Mouse (Mus musculus) stomach, embryonic 16.5 days (tissue): ENCODE measurements around the gene Msrb2. TPM values are rescaled to one million over a fixed set of nuclear protein-coding genes. Genes with fewer than 3 reads are reported as not detected.

ENCODE experiments used
- ATAC-seq: fragments of 200-750 bp; cut with Nextera tagmentation; 2 replicates; pipeline ENCODE4 v1.8.0; 2017; ENCODE audit warnings: moderate number of reproducible peaks, moderate TSS enrichment; ENCODE audit not compliant: insufficient read depth, low FRiP score
- H3K27ac ChIP-seq: fragments of 300-500 bp; sonication (generic); 2 replicates; pipeline ENCODE4 v1.5.1; 2014; ENCODE audit warnings: low read length
- H3K27me3 ChIP-seq: fragments of 300-500 bp; sonication (generic); 2 replicates; pipeline ENCODE4 v1.6.1; 2014; ENCODE audit warnings: low read length, control low read depth, mixed read lengths; ENCODE audit not compliant: control insufficient read depth, insufficient read depth
- H3K36me3 ChIP-seq: fragments of 300-500 bp; sonication (generic); 2 replicates; pipeline ENCODE4 v1.6.1; 2014; ENCODE audit warnings: low read length; ENCODE audit not compliant: control insufficient read depth, insufficient read depth
- H3K4me1 ChIP-seq: fragments of 300-500 bp; sonication (generic); 2 replicates; pipeline ENCODE4 v1.6.1; 2014; ENCODE audit warnings: low read length, control low read depth, mixed read lengths; ENCODE audit not compliant: control insufficient read depth, insufficient read depth
- H3K4me2 ChIP-seq: fragments of 300-500 bp; sonication (generic); 2 replicates; pipeline ENCODE4 v1.6.1; 2014; ENCODE audit warnings: low read depth, low read length, mixed read lengths
- H3K4me3 ChIP-seq: fragments of 300-500 bp; sonication (generic); replicated peaks from 2 replicates; pipeline ENCODE4 v1.5.1; 2014; ENCODE audit warnings: mild to moderate bottlenecking, low read length
- H3K9ac ChIP-seq: fragments of 300-500 bp; sonication (generic); 2 replicates; pipeline ENCODE4 v1.6.1; 2014; ENCODE audit warnings: low read length
- H3K9me3 ChIP-seq: fragments of 300-500 bp; sonication (generic); replicated peaks from 2 replicates; pipeline ENCODE4 v1.6.1; 2016; ENCODE audit warnings: low read length, control low read depth; ENCODE audit not compliant: control insufficient read depth
- WGBS: fragments of 180-500 bp; shearing (Covaris S2); extraction: QIAGEN DNeasy Blood & Tissue Kit; methylation state at CpG from one replicate; pipeline ENCODE4 v1.1.7; 2014; 5-methylcytosine and 5-hydroxymethylcytosine counted together
- polyA plus RNA-seq: library from polyadenylated mRNA; unstranded; fragments of >200 nt; fragmentation: Nextera tagmentation; extraction: Ambion mirVana; gene quantifications from 2 replicates; pipeline ENCODE4 v1.2.1, GENCODE M21; 2015

Gene Msrb2
- polyA plus RNA-seq, 1 experiment from 2014 or later: 24.4 TPM

DNA sequence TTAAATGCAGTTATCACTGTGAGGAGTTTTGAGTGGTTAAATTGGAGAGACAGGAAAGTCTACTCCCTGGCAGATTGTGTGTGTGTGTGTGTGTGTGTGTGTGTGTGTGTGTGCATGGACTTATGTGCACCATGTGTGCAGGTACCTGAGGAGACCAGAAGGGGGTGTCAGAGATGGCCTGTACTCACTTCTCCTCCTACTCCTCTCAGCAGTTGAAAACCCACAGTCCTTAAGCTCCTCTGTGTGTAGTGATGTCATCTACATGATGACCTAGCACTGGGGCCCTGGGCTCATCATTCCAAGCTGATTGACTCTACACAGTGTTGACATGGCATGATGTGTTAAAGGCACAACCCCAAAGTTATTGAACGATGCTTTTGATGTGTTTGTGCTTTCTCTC is 11.0 kb downstream of the Msrb2 start:
- Histone ChIP-seq H3K9ac (no peak overlapping the region), H3K36me3 (no peaks in the 10 kb centered on the region), H3K9me3 (no peaks in the 10 kb centered on the region), H3K27me3 (no peaks in the 10 kb centered on the region), H3K27ac (no peak overlapping the region), H3K4me3 (no peak overlapping the region), H3K4me1 (no peaks in the 10 kb centered on the region), H3K4me2 (no peak overlapping the region)
- 69% methylated on average over 1 of the region's 1 CpGs for WGBS
- ATAC-seq: no peak

DNA sequence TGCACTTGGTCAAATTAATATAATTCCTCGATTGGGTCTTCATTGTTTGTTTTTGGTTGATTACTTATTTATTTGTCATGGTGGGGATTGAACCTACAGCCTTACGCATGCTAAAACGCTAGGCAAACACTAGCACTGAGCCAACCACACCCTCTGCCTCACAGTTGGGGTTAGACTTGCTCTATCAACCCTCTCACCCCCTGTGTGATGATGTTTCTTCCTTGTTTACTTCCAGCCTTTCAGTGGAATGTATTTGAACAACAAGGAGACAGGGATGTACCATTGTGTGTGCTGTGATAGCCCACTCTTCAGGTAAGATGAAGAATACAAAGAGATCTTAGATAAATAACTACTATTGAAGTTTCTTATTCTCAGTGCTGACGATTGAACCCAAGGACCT is 11.8 kb downstream of the Msrb2 start:
- no peak overlapping the region for H3K4me2 ChIP-seq
- no peaks in the 10 kb centered on the region for H3K36me3 ChIP-seq
- H3K4me3 ChIP-seq: no peak overlapping the region
- H3K9ac ChIP-seq: no peak overlapping the region
- no peak for ATAC-seq
- H3K4me1 ChIP-seq: no peaks in the 10 kb centered on the region
- 60% methylated on average over 4 of the region's 4 CpGs for WGBS
- H3K27me3 ChIP-seq: no peaks in the 10 kb centered on the region
- H3K9me3 ChIP-seq: no peaks in the 10 kb centered on the region
- H3K27ac ChIP-seq: no peak overlapping the region

- H3K27me3 ChIP-seq: no peaks in the 10 kb centered on the region
- no peaks in the 10 kb centered on the region for H3K36me3 ChIP-seq
- no peak overlapping the region for H3K4me2 ChIP-seq
- no peak for ATAC-seq
- H3K27ac ChIP-seq: no peak overlapping the region
- H3K4me1 ChIP-seq: no peaks in the 10 kb centered on the region
- H3K9me3 ChIP-seq: no peaks in the 10 kb centered on the region
- WGBS: 93% methylated on average over 5 of the region's 5 CpGs
- H3K9ac ChIP-seq: no peak overlapping the region
- H3K4me3 ChIP-seq: no peak overlapping the region
Observed at GRCm38 (mm10) chr2:19385772-19386171, 14.5 kb downstream of the Msrb2 start.

GRCm38 (mm10) chr2:19388329-19389103 is 17.3 kb downstream of the Msrb2 start:
- no peak overlapping the region for H3K4me2 ChIP-seq
- ATAC-seq: no peak
- 81% methylated on average over 12 of the region's 12 CpGs for WGBS
- H3K9me3 ChIP-seq: no peaks in the 10 kb centered on the region
- H3K36me3 ChIP-seq: no peaks in the 10 kb centered on the region
- H3K27ac ChIP-seq: no peak overlapping the region
- no peak overlapping the region for H3K9ac ChIP-seq
- H3K4me3 ChIP-seq: no peak overlapping the region
- H3K27me3 ChIP-seq: no peaks in the 10 kb centered on the region
- H3K4me1 ChIP-seq: no peaks in the 10 kb centered on the region

- H3K27ac ChIP-seq: no peak overlapping the region
- H3K9me3 ChIP-seq: no peaks in the 10 kb centered on the region
- ATAC-seq: no peak
- H3K27me3 ChIP-seq: no peaks in the 10 kb centered on the region
- H3K36me3 ChIP-seq: 0 out of 2 replicates have a peak, but pooled peaks cover 3% of the 10 kb centered on the region
- no peaks in the 10 kb centered on the region for H3K4me1 ChIP-seq
- 58% methylated on average over 7 of the region's 7 CpGs for WGBS
- H3K4me3 ChIP-seq: no peak overlapping the region
- no peak overlapping the region for H3K4me2 ChIP-seq
- no peak overlapping the region for H3K9ac ChIP-seq
Observed at GRCm38 (mm10) chr2:19390411-19391143, 19.3 kb downstream of the Msrb2 start.

- H3K4me3 ChIP-seq: no peak overlapping the region
- no peaks in the 10 kb centered on the region for H3K4me1 ChIP-seq
- H3K9ac ChIP-seq: no peak overlapping the region
- H3K36me3 ChIP-seq: 0 out of 2 replicates have a peak, but pooled peaks cover 3% of the 10 kb centered on the region
- no peak overlapping the region for H3K4me2 ChIP-seq
- H3K27ac ChIP-seq: no peak overlapping the region
- ATAC-seq: no peak
- no peaks in the 10 kb centered on the region for H3K27me3 ChIP-seq
- no peaks in the 10 kb centered on the region for H3K9me3 ChIP-seq
- WGBS: 81% methylated on average over 3 of the region's 3 CpGs
Observed at GRCm38 (mm10) chr2:19391649-19392048, 20.4 kb downstream of the Msrb2 start.

DNA sequence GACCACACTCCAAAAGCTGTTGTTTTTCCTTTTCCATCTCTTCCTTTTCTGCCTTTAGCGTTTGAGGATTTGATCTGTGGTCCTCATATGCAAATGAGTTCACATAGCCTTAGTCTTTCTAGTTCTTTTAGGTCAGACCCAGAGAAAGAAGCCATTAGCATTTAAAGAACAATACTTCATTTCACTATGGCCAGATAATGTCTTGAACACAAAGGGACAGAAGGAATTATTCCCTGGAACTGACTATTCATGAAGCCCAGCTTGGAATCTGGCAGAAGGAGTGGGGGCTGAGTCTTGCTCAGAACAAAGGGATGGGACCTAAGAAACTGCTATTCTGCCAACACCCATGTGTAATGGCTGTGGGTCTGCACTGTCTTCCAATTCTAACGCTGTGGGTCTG is 21.6 kb downstream of the Msrb2 start:
- H3K27ac ChIP-seq: no peak overlapping the region
- no peak overlapping the region for H3K9ac ChIP-seq
- ATAC-seq: no peak
- WGBS: 46% methylated on average over 2 of the region's 2 CpGs
- H3K27me3 ChIP-seq: no peaks in the 10 kb centered on the region
- H3K9me3 ChIP-seq: no peaks in the 10 kb centered on the region
- no peaks in the 10 kb centered on the region for H3K4me1 ChIP-seq
- 0 out of 2 replicates have a peak, but pooled peaks cover 3% of the 10 kb centered on the region for H3K36me3 ChIP-seq
- no peak overlapping the region for H3K4me3 ChIP-seq
- H3K4me2 ChIP-seq: no peak overlapping the region

DNA sequence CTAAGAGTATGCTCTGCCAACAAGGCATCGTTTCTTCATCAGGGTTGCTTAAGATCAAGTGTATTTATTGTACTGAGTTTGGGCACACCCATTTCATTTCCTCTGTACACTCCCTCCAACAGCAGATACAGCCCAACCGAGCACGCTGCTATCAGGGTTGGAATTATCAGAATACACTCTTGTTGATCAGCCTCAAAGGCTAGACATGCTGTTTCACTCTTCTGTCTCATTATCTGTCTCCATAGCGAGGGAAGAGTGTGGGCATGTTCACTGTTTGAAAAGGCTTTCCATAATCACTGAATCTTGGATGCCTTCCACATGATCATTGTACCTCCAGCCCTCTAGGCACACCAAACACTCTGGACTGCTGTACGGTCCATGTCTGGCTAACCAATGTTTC is 34.2 kb downstream of the Msrb2 start:
- Histone ChIP-seq H3K9ac (no peak overlapping the region), H3K27me3 (no peaks in the 10 kb centered on the region), H3K4me2 (no peak overlapping the region), H3K36me3 (no peaks in the 10 kb centered on the region), H3K9me3 (no peaks in the 10 kb centered on the region), H3K4me3 (no peak overlapping the region), H3K4me1 (no peaks in the 10 kb centered on the region), H3K27ac (no peak overlapping the region)
- no peak for ATAC-seq
- WGBS: 49% methylated on average over 5 of the region's 5 CpGs

GRCm38 (mm10) chr2:19406531-19406930 is 35.3 kb downstream of the Msrb2 start:
- Histone ChIP-seq H3K4me1 (no peaks in the 10 kb centered on the region), H3K9ac (no peak overlapping the region), H3K9me3 (no peaks in the 10 kb centered on the region), H3K27ac (no peak overlapping the region), H3K27me3 (no peaks in the 10 kb centered on the region), H3K4me2 (no peak overlapping the region), H3K36me3 (no peaks in the 10 kb centered on the region), H3K4me3 (no peak overlapping the region)
- WGBS: 52% methylated on average over 3 of the region's 3 CpGs
- ATAC-seq: 0 out of 2 replicates have a peak, but pooled peaks have one; percentile 17
